Mouse (Mus musculus) thymus, adult 2 months (tissue): Measurements from ENCODE around the gene Prdm16. TPM values are rescaled to one million over a fixed set of nuclear protein-coding genes. Genes with fewer than 3 reads are reported as not detected.

Experiments used
- DNase-seq: peaks from one replicate; pipeline ENCODE4 v3.0.0; 2021
- H3K27ac ChIP-seq: fragments of 200-500 bp; 2 replicates; pipeline ENCODE4 v1.5.1; 2012; ENCODE audit warnings: low read length, control low read depth; ENCODE audit not compliant: control insufficient read depth, insufficient read depth
- H3K27me3 ChIP-seq: fragments of 200-500 bp; 2 replicates; pipeline ENCODE4 v1.6.1; 2012; ENCODE audit warnings: mild to moderate bottlenecking, low read length, moderate library complexity, mixed read lengths; ENCODE audit not compliant: control insufficient read depth, insufficient read depth
- H3K36me3 ChIP-seq: fragments of 200-500 bp; 2 replicates; pipeline ENCODE4 v1.6.1; 2012; ENCODE audit warnings: mild to moderate bottlenecking, low read length, moderate library complexity; ENCODE audit not compliant: control insufficient read depth, insufficient read depth
- H3K4me1 ChIP-seq: fragments of 200-500 bp; replicated peaks from 2 replicates; pipeline ENCODE4 v1.6.1; 2012; ENCODE audit warnings: low read length; ENCODE audit not compliant: control insufficient read depth, insufficient read depth
- H3K4me3 ChIP-seq: fragments of 200-500 bp; 2 replicates; pipeline ENCODE4 v1.5.1; 2012; ENCODE audit warnings: mild to moderate bottlenecking, low read length, control low read depth, moderate library complexity; ENCODE audit not compliant: control insufficient read depth, insufficient read depth
- CTCF ChIP-seq: fragments of 200-500 bp; IDR thresholded peaks from 2 replicates; pipeline ENCODE4 v1.5.1; 2012; ENCODE audit warnings: mild to moderate bottlenecking, control low read depth, low read length, moderate library complexity, borderline replicate concordance; ENCODE audit not compliant: control insufficient read depth, poor library complexity, insufficient read depth; ENCODE audit errors: extremely low read depth
- POLR2A ChIP-seq: fragments of 200-500 bp; IDR thresholded peaks from 2 replicates; pipeline ENCODE4 v1.6.1; 2012; ENCODE audit warnings: mild to moderate bottlenecking, low read length, control low read depth, moderate library complexity; ENCODE audit not compliant: control insufficient read depth, poor library complexity, insufficient read depth; ENCODE audit errors: extremely low read depth
- WGBS: fragments of 180-500 bp; shearing (Covaris S2); methylation state at CpG from one replicate; pipeline ENCODE4 v1.1.7; 2018; 5-methylcytosine and 5-hydroxymethylcytosine counted together
- polyA plus RNA-seq: library from polyadenylated mRNA; depleted of rRNA; stranded (reverse); fragments of >200 nt; gene quantifications from 2 replicates; pipeline ENCODE4 v1.2.3, GENCODE M21; 2012

The Prdm16 gene
- polyA plus RNA-seq, 1 experiment = 4.5 TPM

DNA sequence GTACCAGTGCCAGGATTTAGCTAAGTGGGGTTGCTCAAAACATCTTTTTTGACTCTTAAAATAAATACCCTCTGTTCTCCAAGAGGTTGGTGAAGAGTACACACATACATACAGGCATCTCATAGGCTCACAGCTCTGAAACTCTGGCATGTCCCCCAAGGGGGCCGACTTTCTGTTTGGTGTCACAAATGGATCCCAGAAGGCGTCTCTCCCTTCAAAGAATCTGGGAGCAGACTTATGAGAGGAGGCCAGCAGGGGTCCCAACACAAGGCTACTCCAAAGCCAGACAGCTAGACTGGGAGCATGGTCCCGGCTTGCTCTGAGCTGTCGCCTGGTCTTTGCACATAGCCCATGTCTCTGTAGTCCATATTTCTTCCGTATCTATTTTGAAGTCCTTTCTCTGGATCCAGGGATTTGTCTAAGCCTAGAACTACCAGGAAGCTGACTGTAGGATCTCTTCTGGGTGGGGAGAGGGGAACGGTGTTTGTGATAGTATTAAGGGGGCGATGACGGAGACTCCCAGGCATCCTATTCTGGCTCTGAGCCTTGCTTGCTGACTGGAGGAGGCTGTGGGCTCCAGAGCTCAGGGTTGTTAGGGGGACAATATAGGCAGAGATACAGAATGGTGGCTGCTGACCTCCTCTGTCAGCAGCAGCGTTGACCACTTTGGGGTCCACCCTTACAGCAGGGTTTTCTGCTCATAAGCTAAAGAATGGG lies 156.0 kb downstream of the Prdm16 start:
- H3K27ac ChIP-seq = no peak overlapping the region
- H3K27me3 ChIP-seq = no peaks in the 10 kb centered on the region
- no peak for DNase-seq
- no peak overlapping the region for H3K4me3 ChIP-seq
- no peaks in the 10 kb centered on the region for H3K36me3 ChIP-seq
- WGBS = 94% methylated on average over 9 of the region's 9 CpGs
- H3K4me1 ChIP-seq = no peaks in the 10 kb centered on the region
- TF ChIP-seq POLR2A (no peak), CTCF (no peak)

DNA sequence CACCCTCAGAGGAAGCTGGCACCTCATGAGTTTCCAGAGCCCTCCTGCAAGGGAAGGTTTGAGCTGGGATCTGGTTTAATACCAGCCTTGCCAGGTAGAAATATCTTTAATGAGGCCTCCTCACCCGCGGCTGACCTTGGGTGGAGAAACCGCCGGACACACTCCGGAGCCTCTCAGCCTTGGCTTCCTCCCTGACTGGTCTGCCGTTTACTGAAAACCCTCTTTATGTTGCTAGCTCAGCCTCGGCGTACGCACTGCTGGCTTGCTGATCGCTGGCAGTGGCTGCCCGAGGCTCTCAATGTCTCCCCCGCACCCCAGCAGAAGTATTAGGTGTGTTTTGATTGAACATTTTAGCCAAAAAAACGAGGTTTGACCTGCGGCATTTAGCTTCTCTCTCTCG lies 156.5 kb downstream of the Prdm16 start:
- 92% methylated on average over 15 of the region's 15 CpGs for WGBS
- TF ChIP-seq POLR2A (no peak), CTCF (no peak)
- Histone ChIP-seq H3K27ac (no peak overlapping the region), H3K4me3 (no peak overlapping the region), H3K27me3 (no peaks in the 10 kb centered on the region), H3K36me3 (no peaks in the 10 kb centered on the region), H3K4me1 (no peaks in the 10 kb centered on the region)
- no peak for DNase-seq

DNA sequence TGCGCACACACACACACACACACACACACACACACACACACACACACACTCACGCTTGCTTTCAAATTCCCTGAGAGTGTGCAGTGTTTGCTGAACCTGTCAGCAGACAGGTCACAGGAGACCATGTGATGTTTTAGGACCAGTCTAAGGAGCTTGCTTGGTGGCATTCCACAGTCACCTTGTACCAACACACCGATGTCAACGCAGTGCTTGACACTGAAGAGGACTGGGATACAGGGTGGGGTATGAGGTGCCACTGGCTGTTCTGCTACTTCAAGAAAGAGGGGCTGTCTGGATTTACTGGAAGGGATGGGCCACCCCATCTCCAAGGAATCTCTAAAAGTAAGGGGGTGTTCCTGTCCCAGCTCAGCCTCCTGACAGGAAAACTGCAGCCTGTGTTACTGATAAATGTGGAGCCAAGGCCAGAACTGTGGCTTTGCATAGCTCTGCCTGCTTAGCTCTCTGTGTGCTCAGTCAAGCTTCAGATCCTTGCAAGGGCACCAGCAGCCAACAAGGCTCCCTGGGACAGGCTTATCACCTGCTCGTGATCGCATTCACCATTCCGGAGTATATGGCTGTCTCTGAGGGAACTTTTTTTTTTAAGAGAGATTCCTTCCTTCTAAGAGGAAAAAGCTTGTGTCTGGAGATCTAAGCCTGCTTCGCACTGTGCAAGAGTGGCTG lies 157.6 kb downstream of the Prdm16 start:
- no peaks in the 10 kb centered on the region for H3K27me3 ChIP-seq
- DNase-seq = no peak
- no peak overlapping the region for H3K4me3 ChIP-seq
- WGBS = 93% methylated on average over 8 of the region's 8 CpGs
- no peak overlapping the region for H3K27ac ChIP-seq
- TF ChIP-seq CTCF (no peak), POLR2A (no peak)
- H3K36me3 ChIP-seq = no peaks in the 10 kb centered on the region
- H3K4me1 ChIP-seq = no peaks in the 10 kb centered on the region

DNA sequence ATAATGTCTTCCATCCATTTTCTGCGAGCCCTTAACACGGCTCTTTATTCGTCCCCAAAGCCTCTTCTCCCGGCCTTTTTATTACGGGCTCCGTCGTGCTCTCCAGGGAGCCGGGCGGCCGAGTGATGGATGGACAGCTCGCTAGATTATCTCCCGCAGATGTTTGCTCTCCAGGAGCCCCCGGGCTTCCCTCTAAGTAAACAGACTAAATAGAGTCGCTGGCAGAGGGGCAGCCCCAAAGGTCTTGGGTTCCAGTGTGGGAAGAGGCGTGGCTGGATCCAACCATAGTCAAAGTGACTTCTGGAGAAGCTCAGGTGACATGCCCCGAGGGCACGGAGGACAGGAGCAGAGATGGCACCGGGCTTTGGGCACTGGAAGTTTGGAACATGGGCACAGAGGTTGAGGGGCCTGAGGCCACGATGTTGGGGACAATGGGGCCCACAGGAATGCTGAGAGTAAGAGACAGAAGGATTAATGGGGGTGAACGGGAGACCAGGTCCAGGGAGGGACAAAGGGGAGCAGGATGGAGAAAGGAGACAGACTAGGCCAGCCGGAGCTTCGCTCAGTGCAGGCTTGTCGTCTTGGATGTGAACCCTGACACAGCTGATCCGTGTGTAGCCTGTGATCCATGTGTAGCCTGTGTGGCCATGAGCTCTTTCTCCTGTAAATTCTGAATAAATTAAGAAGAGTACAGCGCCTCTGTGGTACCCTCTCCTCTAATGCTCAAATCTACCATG lies 162.9 kb downstream of the Prdm16 start:
- DNase-seq = no peak
- Histone ChIP-seq H3K36me3 (no peaks in the 10 kb centered on the region), H3K4me3 (no peak overlapping the region), H3K27ac (no peak overlapping the region), H3K27me3 (no peaks in the 10 kb centered on the region), H3K4me1 (no peaks in the 10 kb centered on the region)
- TF ChIP-seq POLR2A = no peak
- WGBS = 86% methylated on average over 25 of the region's 25 CpGs

DNA sequence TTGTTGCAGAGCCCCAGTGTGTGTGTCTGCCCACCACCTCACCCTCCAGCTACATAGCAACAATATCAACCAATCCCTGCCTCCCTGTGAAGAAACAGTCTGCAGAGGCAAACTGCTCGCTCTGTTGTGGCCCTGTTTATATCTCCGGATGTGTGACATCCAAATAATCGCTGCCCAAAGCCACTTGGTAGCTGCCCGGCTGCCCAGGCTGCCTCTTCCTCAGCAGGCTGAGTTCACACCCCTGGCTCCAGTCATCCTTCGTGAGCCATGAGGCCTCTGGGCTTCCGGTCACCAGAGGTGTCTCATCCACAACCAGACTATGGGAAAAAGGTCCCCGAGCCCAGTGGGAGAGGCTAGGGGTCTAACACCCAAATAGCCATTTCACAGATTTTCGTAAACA lies 164.1 kb downstream of the Prdm16 start:
- WGBS = 94% methylated on average over 8 of the region's 8 CpGs
- no peaks in the 10 kb centered on the region for H3K27me3 ChIP-seq
- H3K27ac ChIP-seq = no peak overlapping the region
- H3K36me3 ChIP-seq = no peaks in the 10 kb centered on the region
- no peak for TF ChIP-seq CTCF
- TF ChIP-seq POLR2A = no peak
- H3K4me3 ChIP-seq = no peak overlapping the region
- H3K4me1 ChIP-seq = no peaks in the 10 kb centered on the region
- no peak for DNase-seq

DNA sequence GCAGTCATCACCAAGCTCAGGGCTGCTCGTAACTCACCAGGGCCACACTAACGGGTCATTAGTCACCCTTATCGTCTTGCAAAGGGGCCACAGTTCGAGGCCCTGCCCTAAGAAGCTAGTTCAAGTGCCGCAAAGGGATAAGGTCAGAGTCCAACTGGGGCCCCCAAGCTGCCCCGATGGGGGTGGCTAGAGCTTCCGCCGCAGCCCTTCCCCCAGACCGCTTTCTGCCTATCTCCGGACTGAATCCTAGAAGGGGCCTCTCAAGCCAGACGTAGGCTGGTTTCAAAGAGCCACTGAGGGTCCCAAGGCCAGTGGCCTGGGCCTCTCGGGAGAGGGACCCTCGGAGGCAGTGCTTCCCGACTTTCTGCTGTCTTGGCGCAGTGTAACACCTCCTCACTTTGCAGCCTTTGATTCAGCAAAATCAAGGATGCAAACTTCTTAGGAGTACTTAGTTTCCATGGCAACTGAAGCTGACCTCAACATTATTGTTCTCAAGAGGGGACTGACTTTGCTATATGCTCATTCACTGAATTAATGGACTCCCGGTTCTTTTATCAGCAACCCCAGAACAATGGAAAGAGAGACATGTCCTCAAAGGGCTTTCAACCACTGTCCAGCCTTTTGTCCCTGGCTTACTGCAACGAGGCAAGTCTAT lies 165.1 kb downstream of the Prdm16 start:
- no peak for DNase-seq
- TF ChIP-seq POLR2A (no peak), CTCF (no peak)
- Histone ChIP-seq H3K4me3 (no peak overlapping the region), H3K27me3 (no peaks in the 10 kb centered on the region), H3K27ac (no peak overlapping the region), H3K36me3 (no peaks in the 10 kb centered on the region), H3K4me1 (no peaks in the 10 kb centered on the region)
- WGBS = 82% methylated on average over 17 of the region's 17 CpGs
